Mouse (Mus musculus): ENCODE measurements around the gene Gale. TPM values are rescaled to one million over a fixed set of nuclear protein-coding genes. Genes with fewer than 3 reads are reported as not detected.

Gale gene
- polyA plus RNA-seq (2021; fragmentation: Nextera tagmentation) = 12.8 and 14.4 TPM in 2 replicates
- long read RNA-seq, experiment 1, transcript Gale-202 (11 exons, 1,430 nt) = major isoform, 33 of 77 reads
- long read RNA-seq, experiment 1, partial matches to known transcripts = 8 of 77 reads
- long read RNA-seq, experiment 1, other reads (novel, unspliced or antisense) = 32 of 77 reads
- long read RNA-seq, experiment 2, transcript Gale-202 (11 exons, 1,430 nt) = major isoform, 11 of 21 reads
- long read RNA-seq, experiment 2, partial matches to known transcripts = 5 of 21 reads
- long read RNA-seq, experiment 2, other reads (novel, unspliced or antisense) = 5 of 21 reads

GRCm38 (mm10) chr4:135963457-135964193 is at the start of gene Gale:
Gene Gale (plus strand): TSS chr4:135963727.

GRCm38 (mm10) chr4:135920304-135921241 is 43.0 kb upstream of the Gale start, which contains the start of gene Fuca1:
Gene Fuca1 (plus strand): TSS chr4:135920735.

GRCm38 (mm10) chr4:135946278-135946658 is 17.3 kb upstream of the Gale start, which contains the start of gene Hmgcl:
Gene Hmgcl (plus strand): TSS chr4:135946448.

GRCm38 (mm10) chr4:135972556-135972906 is 9.0 kb downstream of the Gale start, which contains the start of gene Lypla2:
Gene Lypla2 (minus strand): TSS chr4:135972626.

GRCm38 (mm10) chr4:135986943-135987710 is 23.6 kb downstream of the Gale start, which contains the start of gene Pithd1:
Gene Pithd1 (minus strand): TSS chr4:135987264.

Other genes with a start within 250 kb of the Gale start
- gene Il22ra1, start 235.6 kb upstream of the Gale start, polyA plus RNA-seq (2021; fragmentation: Nextera tagmentation) = not detected in 2 replicates
- 0.77 and 1.3 TPM in 2 replicates for gene Myom3, start 204.0 kb upstream of the Gale start, polyA plus RNA-seq (2021; fragmentation: Nextera tagmentation)
- 47.6 and 49.8 TPM in 2 replicates for gene Srsf10, start 108.0 kb upstream of the Gale start, polyA plus RNA-seq (2021; fragmentation: Nextera tagmentation)
- gene Pnrc2, start 89.9 kb upstream of the Gale start, polyA plus RNA-seq (2021; fragmentation: Nextera tagmentation) = 42.4 and 47.8 TPM in 2 replicates
- 0.09 and 0.10 TPM in 2 replicates for gene Cnr2, start 68.3 kb upstream of the Gale start, polyA plus RNA-seq (2021; fragmentation: Nextera tagmentation)
- 40.3 and 75.4 TPM in 2 replicates for gene Fuca1, start 43.0 kb upstream of the Gale start, polyA plus RNA-seq (2021; fragmentation: Nextera tagmentation)
- gene Hmgcl, start 17.3 kb upstream of the Gale start, polyA plus RNA-seq (2021; fragmentation: Nextera tagmentation) = 76.6 and 102 TPM in 2 replicates
- gene Lypla2, start 8.9 kb downstream of the Gale start, polyA plus RNA-seq (2021; fragmentation: Nextera tagmentation) = 34.5 and 75.6 TPM in 2 replicates
- 146 and 163 TPM in 2 replicates for gene Pithd1, start 23.5 kb downstream of the Gale start, polyA plus RNA-seq (2021; fragmentation: Nextera tagmentation)
- gene Eloa, start 58.0 kb downstream of the Gale start, polyA plus RNA-seq (2021; fragmentation: Nextera tagmentation) = 8.3 and 9.2 TPM in 2 replicates
- 1,300 and 1,470 TPM in 2 replicates for gene Rpl11, start 89.7 kb downstream of the Gale start, polyA plus RNA-seq (2021; fragmentation: Nextera tagmentation)
- 114 and 124 TPM in 2 replicates for gene Id3, start 179.8 kb downstream of the Gale start, polyA plus RNA-seq (2021; fragmentation: Nextera tagmentation)
- 0.15 and 0.68 TPM in 2 replicates for gene E2f2, start 208.7 kb downstream of the Gale start, polyA plus RNA-seq (2021; fragmentation: Nextera tagmentation)
- gene Asap3, start 242.6 kb downstream of the Gale start, polyA plus RNA-seq (2021; fragmentation: Nextera tagmentation) = 0.43 and 0.50 TPM in 2 replicates